In genomic region chr6:38434055-38435023, GRCm38 (mm10) we compare ENCODE assay signal across 8 mouse cellular contexts. TPM values are rescaled to one million over a fixed set of nuclear protein-coding genes. Genes with fewer than 3 reads are reported as not detected.
DNase-seq lines count a peak whose midpoint lies in the region; ATAC-seq and TF ChIP-seq lines count a peak whose summit lies in the region.

No protein-coding gene starts in this region.

- peak overlapping the region; percentile 98 for H3K27ac ChIP-seq in forebrain, embryonic 14.5 days (ENCODE audit: low read depth, low read length)
- H3K27ac ChIP-seq in liver, postnatal 0 days (ENCODE audit: low read depth) = peak overlapping the region; percentile 99
- H3K27ac ChIP-seq in neural tube, embryonic 15.5 days (replicated peaks) = peak overlapping the region; percentile 98

- DNase-seq in G1E (ENCODE audit: low spot score) = peak; percentile 62
- peak; percentile 44 for DNase-seq in cerebellum, adult 11 months
- peak; percentile 71 for DNase-seq in forebrain, embryonic 14.5 days (ENCODE audit: low spot score)
- peak; percentile 47 for DNase-seq in heart, postnatal 25 days (ENCODE audit: low spot score)
- peak; percentile 30 to 53 for DNase-seq in layer of hippocampus, adult 18-20 months (ENCODE audit: low spot score in 2 of 2)
- peak; percentile 66 for DNase-seq in liver, postnatal 0 days
- DNase-seq in testis, postnatal 14 days (ENCODE audit: low spot score) = peak; percentile 79

- TF ChIP-seq CTCF in G1E (IDR thresholded peaks at IDR 0.05; ENCODE audit: low read depth, low read length) = no peak
- no peak for TF ChIP-seq CTCF in liver, postnatal 0 days (IDR thresholded peaks at IDR 0.05; ENCODE audit: low read depth)

- under 1% methylated on average over 54 of the region's 118 CpGs for WGBS in forebrain, embryonic 14.5 days
- WGBS in liver, postnatal 0 days (ENCODE audit: insufficient replicate concordance) = under 1% methylated on average over 102 of the region's 118 CpGs
- under 1% methylated on average over 91 of the region's 118 CpGs for WGBS in neural tube, embryonic 15.5 days

- H3K36me3 ChIP-seq in G1E (replicated peaks) = peaks cover under 1% of the 10 kb centered on the region
- H3K36me3 ChIP-seq in forebrain, embryonic 14.5 days (ENCODE audit: control insufficient read depth, insufficient read depth, low read length) = no peaks in the 10 kb centered on the region
- H3K36me3 ChIP-seq in liver, postnatal 0 days (replicated peaks; ENCODE audit: insufficient read depth, low read length) = no peaks in the 10 kb centered on the region
- no peaks in the 10 kb centered on the region for H3K36me3 ChIP-seq in neural tube, embryonic 15.5 days

- H3K4me1 ChIP-seq in G1E (ENCODE audit: insufficient read depth, low read depth, low read length) = peaks cover 27% of the 10 kb centered on the region
- H3K4me1 ChIP-seq in forebrain, embryonic 14.5 days (ENCODE audit: control insufficient read depth, insufficient read depth, low read length) = peaks cover 13% of the 10 kb centered on the region
- peaks cover 13% of the 10 kb centered on the region for H3K4me1 ChIP-seq in liver, postnatal 0 days (ENCODE audit: insufficient read depth)
- H3K4me1 ChIP-seq in neural tube, embryonic 15.5 days = peaks cover 21% of the 10 kb centered on the region

- no peaks in the 10 kb centered on the region for H3K27me3 ChIP-seq in G1E (ENCODE audit: insufficient read depth, low read length)
- H3K27me3 ChIP-seq in forebrain, embryonic 14.5 days (replicated peaks; ENCODE audit: control insufficient read depth, insufficient read depth, low read length) = no peaks in the 10 kb centered on the region
- H3K27me3 ChIP-seq in liver, postnatal 0 days (ENCODE audit: insufficient read depth, low read length) = no peaks in the 10 kb centered on the region
- H3K27me3 ChIP-seq in neural tube, embryonic 15.5 days (replicated peaks) = no peaks in the 10 kb centered on the region

- H3K9ac ChIP-seq in forebrain, embryonic 14.5 days (ENCODE audit: low read length) = peak overlapping the region; percentile 96
- peak overlapping the region; percentile 89 for H3K9ac ChIP-seq in liver, postnatal 0 days (replicated peaks)
- H3K9ac ChIP-seq in neural tube, embryonic 15.5 days (replicated peaks) = peak overlapping the region; percentile 92

- no peak for ATAC-seq in G1E (ENCODE audit: extremely low read depth, insufficient number of reproducible peaks, low FRiP score, poor library complexity, severe bottlenecking)
- peak; percentile 79 for ATAC-seq in forebrain, embryonic 14.5 days
- ATAC-seq in liver, postnatal 0 days = peak; percentile 66
- ATAC-seq in neural tube, embryonic 15.5 days (ENCODE audit: low FRiP score) = peak; percentile 79

- intact Hi-C loops in heart, postnatal 25 days (cut with DNase I) = loop anchor here (5.0 kb wide), 3 partner anchors 52 to 98 kb away; partner anchors contain the start of genes Fmc1, Ttc26 and Zc3hav1

- H3K9me3 ChIP-seq in G1E (replicated peaks) = no peaks in the 10 kb centered on the region
- no peaks in the 10 kb centered on the region for H3K9me3 ChIP-seq in forebrain, embryonic 14.5 days (replicated peaks; ENCODE audit: control insufficient read depth, low read length)
- H3K9me3 ChIP-seq in liver, postnatal 0 days (ENCODE audit: low read length) = no peaks in the 10 kb centered on the region
- H3K9me3 ChIP-seq in neural tube, embryonic 15.5 days (replicated peaks) = no peaks in the 10 kb centered on the region

- H3K4me3 ChIP-seq in G1E (ENCODE audit: low read depth, low read length) = peak overlapping the region; percentile 97
- peak overlapping the region; percentile 96 for H3K4me3 ChIP-seq in forebrain, embryonic 14.5 days (ENCODE audit: low read depth, low read length)
- H3K4me3 ChIP-seq in liver, postnatal 0 days (ENCODE audit: low read depth, low read length) = peak overlapping the region; percentile 98
- peak overlapping the region; percentile 98 for H3K4me3 ChIP-seq in neural tube, embryonic 15.5 days (replicated peaks)

- TF ChIP-seq EP300 in liver, postnatal 0 days (IDR thresholded peaks at IDR 0.05; ENCODE audit: low read depth) = no peak

- peak overlapping the region; percentile 63 for H3K4me2 ChIP-seq in forebrain, embryonic 14.5 days (ENCODE audit: low read length)
- H3K4me2 ChIP-seq in liver, postnatal 0 days (ENCODE audit: low read depth, low read length) = peak overlapping the region; percentile 76
- peak overlapping the region; percentile 64 for H3K4me2 ChIP-seq in neural tube, embryonic 15.5 days

RNA-seq across cellular contexts. Expression of gene Ubn2, which starts 0.6 kb away (rescaled TPM):
- total RNA-seq in G1E (2014; fragmentation: Nextera tagmentation) (108 and 124 TPM in 2 replicates), G1E (2017) (25.8 and 26.9 TPM in 2 replicates)
- 3.6 and 4.1 TPM in 2 replicates for polyA plus RNA-seq in G1E (2012)
- polyA plus RNA-seq in forebrain, embryonic 14.5 days (2014; fragmentation: Nextera tagmentation; extraction: Ambion mirVana) = 10.7 and 13.9 TPM in 2 replicates
- total RNA-seq in heart, postnatal 25 days (2021) = 10 to 100 TPM; 20.7 to 21.5 TPM
- 10 to 100 TPM; 44.6 to 45.8 TPM for total RNA-seq in layer of hippocampus, adult 18-20 months (2021)
- polyA plus RNA-seq in liver, postnatal 0 days (2015; fragmentation: Nextera tagmentation; extraction: Ambion mirVana) = 3.0 TPM in 2 replicates
- 17.1 and 21.8 TPM in 2 replicates for polyA plus RNA-seq in neural tube, embryonic 15.5 days (2015; fragmentation: Nextera tagmentation; extraction: Ambion mirVana)

RNA-seq across cellular contexts. Expression of gene Ttc26, which starts 53.1 kb away (rescaled TPM):
- total RNA-seq in G1E (2014; fragmentation: Nextera tagmentation) (6.1 and 6.5 TPM in 2 replicates), G1E (2017) (2.7 and 5.9 TPM in 2 replicates)
- polyA plus RNA-seq in G1E (2012) = 0.31 and 0.89 TPM in 2 replicates
- 5.4 and 6.9 TPM in 2 replicates for polyA plus RNA-seq in forebrain, embryonic 14.5 days (2014; fragmentation: Nextera tagmentation; extraction: Ambion mirVana)
- total RNA-seq in heart, postnatal 25 days (2021) = 1 to 10 TPM; 2.2 to 2.5 TPM
- total RNA-seq in layer of hippocampus, adult 18-20 months (2021) = 10 to 100 TPM; 12.0 to 12.7 TPM
- polyA plus RNA-seq in liver, postnatal 0 days (2015; fragmentation: Nextera tagmentation; extraction: Ambion mirVana) = 0.11 and 0.16 TPM in 2 replicates
- 4.5 and 4.8 TPM in 2 replicates for polyA plus RNA-seq in neural tube, embryonic 15.5 days (2015; fragmentation: Nextera tagmentation; extraction: Ambion mirVana)
